Mouse (Mus musculus) c-Kit-positive CD71-positive TER-119-positive erythroid progenitor cells, embryonic 14.5 days (primary cell): Measurements from ENCODE around the gene Ulk3.
A peak's percentile ranks its signal among the peaks of the same experiment; 100 is the strongest.

Source experiments
- DNase-seq: peaks from one replicate; pipeline ENCODE4 v3.0.0-alpha.2; 2013; ENCODE audit warnings: low spot score

Ulk3 gene

GRCm38 (mm10) chr9:57617556-57618169, 28.4 kb downstream of the Ulk3 start:
- no peak for DNase-seq

- DNase-seq, result no peak
These were observed 29.6 kb downstream of the Ulk3 start for GRCm38 (mm10) chr9:57618854-57619253.

- DNase-seq, result no peak
These were observed 31.4 kb downstream of the Ulk3 start, which contains the start of gene Lman1l for GRCm38 (mm10) chr9:57620674-57621073. TSS of gene Lman1l (minus strand) at chr9:57620774.

- no peak for DNase-seq
These were observed 35.0 kb downstream of the Ulk3 start for GRCm38 (mm10) chr9:57624295-57624694.

- DNase-seq, result no peak
These were observed 36.6 kb downstream of the Ulk3 start for GRCm38 (mm10) chr9:57625674-57626500.

GRCm38 (mm10) chr9:57627191-57627590, 37.9 kb downstream of the Ulk3 start:
- DNase-seq, result no peak

GRCm38 (mm10) chr9:57627892-57628291, 38.6 kb downstream of the Ulk3 start:
- DNase-seq, result no peak

- DNase-seq, result no peak
These were observed 39.5 kb downstream of the Ulk3 start for GRCm38 (mm10) chr9:57628717-57629116.

GRCm38 (mm10) chr9:57629118-57629874, 40.0 kb downstream of the Ulk3 start:
- DNase-seq, result peak; percentile 74

GRCm38 (mm10) chr9:57633481-57634024, 44.3 kb downstream of the Ulk3 start:
- DNase-seq, result peak; percentile 38

GRCm38 (mm10) chr9:57637272-57637671, 48.0 kb downstream of the Ulk3 start:
- no peak for DNase-seq

- no peak for DNase-seq
These were observed 48.6 kb downstream of the Ulk3 start for GRCm38 (mm10) chr9:57637741-57638322.

GRCm38 (mm10) chr9:57638651-57639459, 49.6 kb downstream of the Ulk3 start:
- DNase-seq, result peak; percentile 53

GRCm38 (mm10) chr9:57639661-57640328, 50.5 kb downstream of the Ulk3 start:
- no peak for DNase-seq

GRCm38 (mm10) chr9:57640384-57640783, 51.1 kb downstream of the Ulk3 start:
- DNase-seq, result peak; percentile 40

GRCm38 (mm10) chr9:57641022-57641421, 51.8 kb downstream of the Ulk3 start:
- no peak for DNase-seq

- no peak for DNase-seq
These were observed 52.7 kb downstream of the Ulk3 start for GRCm38 (mm10) chr9:57641775-57642550.

- DNase-seq, result no peak
These were observed 54.1 kb downstream of the Ulk3 start for GRCm38 (mm10) chr9:57643169-57643855.

- peak; percentile 64 for DNase-seq
These were observed 54.6 kb downstream of the Ulk3 start for GRCm38 (mm10) chr9:57643856-57644180.
